8 mouse cellular contexts compared by ENCODE assay signal in genomic region chr7:45082401-45083299, GRCm38 (mm10). TPM values are rescaled to one million over a fixed set of nuclear protein-coding genes. Genes with fewer than 3 reads are reported as not detected.
A peak's percentile ranks its signal among the peaks of the same experiment; 100 is the strongest.
DNase-seq lines count a peak whose midpoint lies in the region; ATAC-seq and TF ChIP-seq lines count a peak whose summit lies in the region.

No protein-coding gene starts in this region.

- TF ChIP-seq CTCF in lung, adult 2 months (IDR thresholded peaks at IDR 0.05; ENCODE audit: insufficient read depth, low read length) = no peak

- H3K36me3 ChIP-seq in midbrain, embryonic 10.5 days = peaks cover 52% of the 10 kb centered on the region
- no peaks in the 10 kb centered on the region for H3K36me3 ChIP-seq in midbrain, embryonic 15.5 days (replicated peaks)

- no peak for DNase-seq in midbrain, embryonic 10.5 days (ENCODE audit: low spot score)
- DNase-seq in gastrocnemius, postnatal 14 days = peak; percentile 65
- DNase-seq in lung, adult 2 months = no peak
- DNase-seq in spleen, postnatal 10 days (ENCODE audit: low spot score in 2 of 2) = peak; percentile 39 to 68
- DNase-seq in frontal cortex, postnatal 10 days (ENCODE audit: low spot score in 2 of 2) = no peak
- no peak for DNase-seq in adrenal gland, postnatal 25 days

- no peak overlapping the region for H3K4me2 ChIP-seq in midbrain, embryonic 15.5 days

- 79% methylated on average over 25 of the region's 25 CpGs for WGBS in midbrain, embryonic 10.5 days
- 74% methylated on average over 25 of the region's 25 CpGs for WGBS in midbrain, embryonic 15.5 days
- 49% methylated on average over 25 of the region's 25 CpGs for WGBS in lung, adult 2 months

- no peak overlapping the region for H3K9ac ChIP-seq in midbrain, embryonic 15.5 days

- peak overlapping the region; percentile 33; the same call in 1 of the 2 replicates for H3K27ac ChIP-seq in midbrain, embryonic 10.5 days (replicated peaks)
- no peak overlapping the region for H3K27ac ChIP-seq in midbrain, embryonic 15.5 days

- peak; percentile 34; the same call in 1 of the 2 replicates for TF ChIP-seq POLR2A in lung, adult 2 months (IDR thresholded peaks at IDR 0.05; ENCODE audit: borderline replicate concordance, extremely low read depth, low read depth, low read length)

- no peaks in the 10 kb centered on the region for H3K27me3 ChIP-seq in midbrain, embryonic 10.5 days (ENCODE audit: low read depth, poor library complexity, severe bottlenecking)
- H3K27me3 ChIP-seq in midbrain, embryonic 15.5 days (replicated peaks) = no peaks in the 10 kb centered on the region

- 0 out of 2 replicates have a peak overlapping the region, but pooled peaks have one; percentile 24 for H3K4me3 ChIP-seq in midbrain, embryonic 10.5 days
- H3K4me3 ChIP-seq in midbrain, embryonic 15.5 days = no peak overlapping the region
- peak overlapping the region; percentile 45 for H3K4me3 ChIP-seq in lung, adult 2 months (replicated peaks; ENCODE audit: extremely low read depth, low read depth, low read length)

- no peaks in the 10 kb centered on the region for H3K9me3 ChIP-seq in midbrain, embryonic 10.5 days (replicated peaks)
- no peaks in the 10 kb centered on the region for H3K9me3 ChIP-seq in midbrain, embryonic 15.5 days

- 0 out of 2 replicates have a peak, but pooled peaks cover 2% of the 10 kb centered on the region for H3K4me1 ChIP-seq in midbrain, embryonic 10.5 days
- H3K4me1 ChIP-seq in midbrain, embryonic 15.5 days = peaks cover 3% of the 10 kb centered on the region; the same call in 1 of the 2 replicates
- H3K4me1 ChIP-seq in lung, adult 2 months (ENCODE audit: control insufficient read depth, insufficient read depth, low read length) = peaks cover 4% of the 10 kb centered on the region; the same call in 1 of the 2 replicates

- no peak for ATAC-seq in midbrain, embryonic 15.5 days (replicated peaks)
- ATAC-seq in inflammation-experienced regulatory T-cells, adult 6 months = peak; percentile 76

- intact Hi-C loops in gastrocnemius, postnatal 14 days (cut with DNase I; ENCODE audit: low total_unique reads) = no loop called here

RNA-seq across cellular contexts. Expression of gene Rcn3, which starts 9.4 kb away (rescaled TPM):
- polyA plus RNA-seq in midbrain, embryonic 10.5 days (2016; fragmentation: Nextera tagmentation; extraction: Ambion mirVana) = 122 and 128 TPM in 2 replicates
- 55.4 and 62.2 TPM in 2 replicates for polyA plus RNA-seq in midbrain, embryonic 15.5 days (2015; fragmentation: Nextera tagmentation; extraction: Ambion mirVana)
- total RNA-seq in gastrocnemius, postnatal 14 days (2021) = 10 to 100 TPM; 57.2 to 80.5 TPM
- 1 to 10 TPM; 1.7 to 6.5 (median 5.7) TPM for polyA plus RNA-seq in inflammation-experienced regulatory T-cells, adult 6 months (2017; shearing (Covaris generic))
- 172 and 174 TPM in 2 replicates for polyA plus RNA-seq in lung, adult 2 months (2012; rRNA removed)
- 27.7 and 33.5 TPM in 2 replicates for total RNA-seq in adrenal gland, postnatal 25 days (2021)

RNA-seq across cellular contexts. Expression of gene Prrg2, which starts 20.2 kb away (rescaled TPM):
- 17.0 and 17.3 TPM in 2 replicates for polyA plus RNA-seq in midbrain, embryonic 10.5 days (2016; fragmentation: Nextera tagmentation; extraction: Ambion mirVana)
- 15.7 and 15.9 TPM in 2 replicates for polyA plus RNA-seq in midbrain, embryonic 15.5 days (2015; fragmentation: Nextera tagmentation; extraction: Ambion mirVana)
- 1 to 10 TPM; 7.2 to 7.6 TPM for total RNA-seq in gastrocnemius, postnatal 14 days (2021)
- polyA plus RNA-seq in inflammation-experienced regulatory T-cells, adult 6 months (2017; shearing (Covaris generic)) = 1 to 10 TPM; 2.0 to 2.3 (median 2.1) TPM
- polyA plus RNA-seq in lung, adult 2 months (2012; rRNA removed) = 82.5 and 90.6 TPM in 2 replicates
- total RNA-seq in adrenal gland, postnatal 25 days (2021) = 19.2 and 21.4 TPM in 2 replicates

RNA-seq across cellular contexts. Expression of gene Nosip, which starts 20.4 kb away (rescaled TPM):
- 63.0 and 66.7 TPM in 2 replicates for polyA plus RNA-seq in midbrain, embryonic 10.5 days (2016; fragmentation: Nextera tagmentation; extraction: Ambion mirVana)
- polyA plus RNA-seq in midbrain, embryonic 15.5 days (2015; fragmentation: Nextera tagmentation; extraction: Ambion mirVana) = 67.2 and 72.1 TPM in 2 replicates
- total RNA-seq in gastrocnemius, postnatal 14 days (2021) = 10 to 100 TPM; 34.3 to 35.2 TPM
- polyA plus RNA-seq in inflammation-experienced regulatory T-cells, adult 6 months (2017; shearing (Covaris generic)) = 100 to 1,000 TPM; 129 to 164 (median 158) TPM
- polyA plus RNA-seq in lung, adult 2 months (2012; rRNA removed) = 86.5 and 102 TPM in 2 replicates
- 46.5 and 67.2 TPM in 2 replicates for total RNA-seq in adrenal gland, postnatal 25 days (2021)

RNA-seq across cellular contexts. Expression of gene Fcgrt, which starts 21.0 kb away (rescaled TPM):
- 12.0 and 15.3 TPM in 2 replicates for polyA plus RNA-seq in midbrain, embryonic 10.5 days (2016; fragmentation: Nextera tagmentation; extraction: Ambion mirVana)
- polyA plus RNA-seq in midbrain, embryonic 15.5 days (2015; fragmentation: Nextera tagmentation; extraction: Ambion mirVana) = 32.0 and 36.8 TPM in 2 replicates
- 10 to 100 TPM; 62.5 to 64.4 TPM for total RNA-seq in gastrocnemius, postnatal 14 days (2021)
- polyA plus RNA-seq in inflammation-experienced regulatory T-cells, adult 6 months (2017; shearing (Covaris generic)) = 1 to 10 TPM in 2 of 3 experiments, under 1 TPM in 1; 0.81 to 3.0 (median 1.8) TPM
- 112 and 120 TPM in 2 replicates for polyA plus RNA-seq in lung, adult 2 months (2012; rRNA removed)
- 88.4 and 96.1 TPM in 2 replicates for total RNA-seq in adrenal gland, postnatal 25 days (2021)

RNA-seq across cellular contexts. Expression of gene Prr12, which starts 30.0 kb away (rescaled TPM):
- polyA plus RNA-seq in midbrain, embryonic 10.5 days (2016; fragmentation: Nextera tagmentation; extraction: Ambion mirVana) = 10.8 and 11.3 TPM in 2 replicates
- 16.2 and 18.1 TPM in 2 replicates for polyA plus RNA-seq in midbrain, embryonic 15.5 days (2015; fragmentation: Nextera tagmentation; extraction: Ambion mirVana)
- total RNA-seq in gastrocnemius, postnatal 14 days (2021) = 10 to 100 TPM; 17.9 to 29.6 TPM
- 10 to 100 TPM in 1 of 3 experiments, 1 to 10 TPM in 2; 5.0 to 12.9 (median 9.8) TPM for polyA plus RNA-seq in inflammation-experienced regulatory T-cells, adult 6 months (2017; shearing (Covaris generic))
- 11.1 and 15.9 TPM in 2 replicates for polyA plus RNA-seq in lung, adult 2 months (2012; rRNA removed)
- 71.1 and 78.5 TPM in 2 replicates for total RNA-seq in adrenal gland, postnatal 25 days (2021)

Comparison
In these comparisons a context has a peak if more than half of its experiments do, and no peak if none do; other contexts are left out.
1. DNase-seq: peak in gastrocnemius, postnatal 14 days (single experiment) and spleen, postnatal 10 days (2 of 2); none in midbrain, embryonic 10.5 days (single experiment), lung, adult 2 months (single experiment), frontal cortex, postnatal 10 days (0 of 2) and adrenal gland, postnatal 25 days (single experiment).